Mouse (Mus musculus): Measurements from ENCODE around the gene Aida.
"Not testable (repeated sequence)": the region's sequence is repeated elsewhere in the genome, so short reads cannot be mapped to it uniquely, and the experiment has no call there.

Gene Aida

GRCm38 (mm10) chr1:183296465-183296864 is at the start of gene Aida:
Gene Aida (plus strand): TSS chr1:183296590.
- DNase-seq (ENCODE audit: inconsistent ontology term) = no peak

DNA sequence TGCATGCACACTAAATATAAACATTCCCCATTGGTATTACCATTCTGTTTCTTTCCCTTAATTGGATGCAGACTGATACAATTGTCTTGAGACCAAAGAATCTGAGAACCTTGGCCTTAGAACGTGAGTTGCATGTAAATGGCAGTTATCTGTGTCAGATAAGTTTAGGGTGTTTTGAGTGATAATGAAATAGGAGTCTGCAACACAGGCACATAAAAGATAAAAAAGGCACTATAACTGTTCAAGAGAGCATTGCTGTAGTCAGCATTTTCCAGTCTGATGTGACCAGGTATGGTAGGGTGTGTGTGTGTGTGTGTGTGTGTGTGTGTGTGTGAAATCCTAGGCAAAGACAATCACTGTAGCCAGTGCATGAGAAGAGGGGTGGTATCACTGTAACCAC is 48.2 kb upstream of the Aida start:
- DNase-seq (ENCODE audit: inconsistent ontology term) = no peak

DNA sequence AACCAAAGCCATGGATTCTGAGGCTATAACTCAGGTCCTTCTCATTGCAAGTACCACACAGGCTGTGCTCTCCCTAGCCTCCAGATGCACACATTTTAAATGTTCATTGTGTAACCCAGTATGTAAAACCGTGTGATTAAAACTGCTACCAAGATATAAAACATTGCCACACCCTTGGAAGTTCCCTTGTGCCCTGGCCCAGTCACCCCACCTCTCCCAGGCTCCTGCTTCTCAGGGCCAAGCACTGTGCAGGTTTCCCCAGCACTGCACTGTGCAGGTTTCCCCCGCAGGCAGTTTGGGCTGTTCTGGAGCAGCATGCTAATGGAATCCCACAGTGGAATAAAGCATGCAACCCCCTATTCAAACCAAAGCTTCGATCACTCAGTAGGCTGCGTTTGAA is 45.8 kb upstream of the Aida start:
- DNase-seq (ENCODE audit: inconsistent ontology term) = no peak

DNA sequence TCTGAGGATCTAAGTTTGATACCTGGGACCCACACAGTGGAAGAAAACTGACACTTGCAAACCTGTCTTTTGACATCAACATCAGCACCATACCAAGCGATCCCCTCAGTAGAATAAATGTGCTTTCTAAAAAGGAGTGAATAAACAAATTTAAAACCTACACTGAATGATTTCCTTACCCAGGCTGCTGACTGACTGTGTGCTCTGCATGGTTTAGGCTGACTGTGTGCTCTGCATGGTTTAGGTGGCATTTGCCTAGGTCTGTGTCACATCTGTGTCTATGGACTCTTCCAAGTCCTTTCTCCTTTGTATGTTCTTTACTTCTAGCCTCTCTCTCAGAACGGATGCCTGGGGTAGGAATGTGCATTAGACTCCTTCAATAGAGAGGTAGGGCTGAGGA is 44.6 kb upstream of the Aida start:
- no peak for DNase-seq (ENCODE audit: inconsistent ontology term)

GRCm38 (mm10) chr1:183252574-183252973 is 43.8 kb upstream of the Aida start:
- DNase-seq (ENCODE audit: inconsistent ontology term) = no peak

GRCm38 (mm10) chr1:183264145-183265008 is 32.0 kb upstream of the Aida start:
- DNase-seq (ENCODE audit: inconsistent ontology term) = no peak

GRCm38 (mm10) chr1:183265921-183266467 is 30.4 kb upstream of the Aida start:
- DNase-seq (ENCODE audit: inconsistent ontology term) = no peak

GRCm38 (mm10) chr1:183267666-183268065 is 28.7 kb upstream of the Aida start:
- no peak for DNase-seq (ENCODE audit: inconsistent ontology term)

- DNase-seq (ENCODE audit: inconsistent ontology term) = peak; percentile 35
These were observed 23.2 kb upstream of the Aida start for GRCm38 (mm10) chr1:183272867-183273818.

DNA sequence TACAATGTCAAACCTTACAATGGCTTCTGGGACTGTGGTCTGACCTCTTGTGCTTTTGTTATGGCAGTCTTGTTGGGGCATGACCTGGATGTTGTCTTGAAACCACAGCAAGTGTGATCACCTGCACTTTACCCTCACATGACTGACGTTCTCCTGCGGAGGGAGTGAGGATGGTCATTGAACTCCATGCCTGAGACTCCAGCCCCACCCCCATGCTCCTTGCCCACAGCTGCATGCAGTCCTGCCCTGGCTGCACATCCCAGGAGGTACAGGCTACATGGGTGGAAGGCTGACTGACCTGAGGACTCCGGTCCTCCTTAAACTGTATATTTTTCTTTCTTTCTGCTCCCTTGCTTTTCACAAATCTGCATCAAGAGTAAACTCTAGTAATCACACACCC is 22.0 kb upstream of the Aida start:
- DNase-seq (ENCODE audit: inconsistent ontology term) = no peak

DNA sequence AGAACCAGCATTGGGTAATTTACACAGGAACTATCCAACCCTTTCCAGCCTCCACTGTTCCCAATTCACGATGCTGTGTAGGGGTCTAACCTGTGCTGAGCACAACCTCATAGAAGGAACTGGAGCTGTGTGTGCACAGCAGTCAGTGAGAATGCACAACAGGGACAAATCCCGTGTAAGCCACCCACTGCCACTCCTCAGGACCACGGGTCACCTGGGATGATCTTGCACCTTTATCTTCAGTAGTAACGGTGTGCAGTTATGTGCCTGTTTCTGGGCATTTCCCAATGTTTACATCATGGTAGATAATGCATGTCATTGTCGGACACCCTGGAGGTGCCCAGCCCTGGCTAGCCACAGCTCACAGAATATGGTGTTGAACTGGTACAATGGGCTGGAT is 20.6 kb upstream of the Aida start:
- no peak for DNase-seq (ENCODE audit: inconsistent ontology term)

DNA sequence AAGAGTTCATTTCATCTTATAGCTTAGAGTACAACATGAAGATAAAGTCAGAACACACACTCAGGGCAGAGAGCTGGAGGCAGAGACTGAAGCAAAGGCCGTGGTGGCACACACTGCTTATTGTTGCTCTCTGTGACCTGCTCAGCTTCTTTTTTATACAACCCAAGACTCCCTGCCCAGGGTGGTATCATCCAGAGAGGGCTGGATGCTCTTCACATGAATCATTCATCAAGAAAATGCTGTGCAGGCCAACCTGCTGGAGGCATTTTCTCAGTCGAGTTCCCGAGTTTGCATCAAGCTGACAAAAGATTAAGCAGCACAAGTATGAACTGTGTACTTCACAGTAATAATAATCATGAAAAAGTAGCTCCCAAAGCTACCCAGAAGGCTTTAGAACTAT is 8.0 kb upstream of the Aida start:
- peak; percentile 21 for DNase-seq (ENCODE audit: inconsistent ontology term)

GRCm38 (mm10) chr1:183289576-183289975 is 6.8 kb upstream of the Aida start:
- no peak for DNase-seq (ENCODE audit: inconsistent ontology term)

DNA sequence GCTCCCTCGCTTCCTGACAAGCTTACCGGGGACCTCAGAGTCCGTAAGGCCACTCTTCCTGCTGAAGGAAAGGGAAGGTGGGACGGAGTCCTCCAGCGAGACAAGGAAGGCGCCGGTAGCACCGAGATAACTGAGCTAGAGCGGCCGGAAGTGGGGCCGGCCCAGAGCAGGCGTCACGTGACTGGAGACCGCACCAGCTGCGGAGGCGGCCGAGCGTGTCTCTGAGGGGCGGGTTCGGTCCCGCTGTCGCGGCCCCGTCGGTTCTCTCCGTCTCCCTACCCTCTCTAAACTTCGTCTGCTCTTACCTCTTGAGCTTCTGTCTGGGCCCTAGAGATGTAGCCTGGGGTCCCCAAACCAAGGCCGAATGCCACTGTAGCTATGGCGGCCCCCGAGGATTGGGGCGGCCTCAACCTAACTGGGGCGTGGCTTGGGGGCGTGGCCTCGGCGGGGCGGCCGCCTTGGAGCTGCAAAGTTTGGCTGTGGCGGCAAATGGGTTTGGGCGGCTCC is 540 bp downstream of the Aida start, which contains the start of gene Brox:
Brox (minus strand) TSS at position 393 of the 507 bp plus-strand sequence.
- peak; percentile 96 for DNase-seq (ENCODE audit: inconsistent ontology term)

- peak; percentile 55 for DNase-seq (ENCODE audit: inconsistent ontology term)
These were observed 1.1 kb downstream of the Aida start for GRCm38 (mm10) chr1:183297473-183297885.

DNA sequence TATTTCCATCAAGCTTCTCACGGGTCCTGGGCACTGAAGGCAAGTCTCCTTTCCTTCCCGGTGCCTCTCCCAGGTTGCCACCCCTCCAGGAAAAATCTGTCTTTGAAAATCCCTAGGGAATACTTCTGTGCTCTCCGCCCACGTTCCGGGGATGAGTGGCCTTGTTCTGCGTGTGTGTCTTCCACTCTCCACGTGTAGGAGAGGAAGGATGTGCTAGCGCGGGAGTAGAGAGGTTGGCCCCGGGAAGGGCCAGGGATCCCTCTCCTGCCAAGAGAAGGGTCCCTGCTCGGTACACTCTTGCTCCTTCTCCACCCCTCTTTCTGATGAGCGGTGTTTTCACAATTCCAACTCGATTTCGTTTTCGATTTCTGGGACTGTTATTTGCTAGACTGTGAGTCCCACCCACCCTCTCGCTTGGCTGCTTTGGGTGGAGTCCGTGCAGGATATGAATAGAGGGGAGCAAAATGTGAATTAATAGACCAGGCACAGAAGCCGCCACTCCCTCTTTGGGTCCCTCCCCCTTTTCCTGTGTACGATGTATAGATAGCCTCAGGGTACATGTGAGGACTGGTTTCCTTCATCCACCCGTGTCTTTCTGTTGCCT is 1.6 kb downstream of the Aida start:
- peak; percentile 58 for DNase-seq (ENCODE audit: inconsistent ontology term)

- DNase-seq (ENCODE audit: inconsistent ontology term) = peak; percentile 94
These were observed 2.8 kb downstream of the Aida start for GRCm38 (mm10) chr1:183299161-183299560.

GRCm38 (mm10) chr1:183307555-183307954 is 11.2 kb downstream of the Aida start:
- no peak for DNase-seq (ENCODE audit: inconsistent ontology term)

GRCm38 (mm10) chr1:183308476-183308875 is 12.1 kb downstream of the Aida start:
- no peak for DNase-seq (ENCODE audit: inconsistent ontology term)

DNA sequence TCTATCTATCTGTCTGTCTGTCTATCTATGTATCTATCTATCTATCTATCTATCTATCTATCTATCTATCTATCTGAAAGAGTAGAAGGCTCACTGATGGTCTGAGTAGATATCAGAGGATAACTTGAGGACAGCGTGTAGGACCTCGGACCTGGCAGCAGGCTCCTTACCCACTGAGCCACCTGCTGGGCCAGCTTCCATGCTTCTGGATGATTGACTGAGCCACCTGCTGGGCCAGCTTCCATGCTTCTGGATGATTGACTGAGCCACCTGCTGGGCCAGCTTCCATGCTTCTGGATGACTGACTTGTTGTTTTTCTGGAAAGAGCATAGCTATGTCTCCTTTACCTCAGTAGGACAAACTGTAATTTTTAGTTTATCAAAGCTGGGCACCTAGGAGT is 13.2 kb downstream of the Aida start:
- not testable (repeated sequence) for DNase-seq (ENCODE audit: inconsistent ontology term)

DNA sequence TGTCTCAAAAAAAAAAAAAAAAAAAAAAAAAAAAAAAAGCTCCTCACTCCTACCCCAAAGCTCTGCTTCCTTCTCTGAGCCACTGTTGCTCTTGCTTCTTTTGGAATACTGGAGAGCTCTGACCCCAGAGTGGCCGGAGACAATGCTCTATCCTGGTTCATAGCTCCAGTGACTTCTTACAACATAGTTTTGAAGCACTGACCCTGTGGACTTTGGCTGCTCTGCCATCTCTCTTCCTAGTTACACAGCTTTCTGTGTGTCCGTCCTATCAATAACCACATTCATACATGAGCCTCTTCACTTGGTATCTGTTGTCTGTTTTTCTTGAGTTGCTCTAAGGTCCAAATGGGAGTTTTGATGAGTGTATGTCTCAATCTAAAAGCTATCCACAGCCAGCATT is 15.7 kb downstream of the Aida start:
- no peak for DNase-seq (ENCODE audit: inconsistent ontology term)
